Mouse (Mus musculus) MEL (cell line): ENCODE results near the gene Pga5. TPM values are rescaled to one million over a fixed set of nuclear protein-coding genes. Genes with fewer than 3 reads are reported as not detected.

Experiments
- DNase-seq: peaks from one replicate; pipeline ENCODE4 v3.0.0; 2011; ENCODE audit warnings: low read depth, low spot score
- H3K27ac ChIP-seq: 2 replicates; pipeline ENCODE4 v1.5.1; 2012; ENCODE audit warnings: low read depth, mild to moderate bottlenecking, control low read depth, low read length, moderate library complexity; ENCODE audit not compliant: control insufficient read depth
- H3K27me3 ChIP-seq, 2 experiments: fragments of 150-350 bp in 1 of 2; sonication (generic) in 1 of 2; 2 replicates each; pipeline ENCODE4 v1.6.1; 2012; ENCODE audit warnings: low read length in 2 of 2, mild to moderate bottlenecking in 2 of 2, improper control_type of control experiment in 1 of 2, moderate library complexity in 1 of 2; ENCODE audit not compliant: insufficient read depth in 2 of 2, control insufficient read depth in 1 of 2
- H3K36me3 ChIP-seq, 2 experiments: 2 replicates each; pipeline ENCODE4 v1.6.1; 2012 to 2014; ENCODE audit warnings: low read length in 2 of 2, improper control_type of control experiment in 1 of 2, inconsistent platforms in 1 of 2, mild to moderate bottlenecking in 1 of 2; ENCODE audit not compliant: insufficient read depth in 2 of 2, control insufficient read depth in 1 of 2
- H3K4me1 ChIP-seq, 2 experiments: fragments of 150-350 bp in 1 of 2; sonication (generic) in 1 of 2; 2 replicates each; pipeline ENCODE4 v1.6.1; 2012; ENCODE audit warnings: low read length in 2 of 2, improper control_type of control experiment in 1 of 2, mild to moderate bottlenecking in 1 of 2; ENCODE audit not compliant: insufficient read depth in 2 of 2, control insufficient read depth in 1 of 2
- H3K4me3 ChIP-seq, 2 experiments: fragments of 150-350 bp in 1 of 2; sonication (generic) in 1 of 2; 2 replicates each; pipeline ENCODE4 v1.5.1; 2012; ENCODE audit warnings: low read depth in 2 of 2, low read length in 2 of 2, mild to moderate bottlenecking in 2 of 2, moderate library complexity in 2 of 2, control low read depth in 1 of 2, improper control_type of control experiment in 1 of 2; ENCODE audit not compliant: control insufficient read depth in 1 of 2, insufficient read depth in 1 of 2
- H3K79me2 ChIP-seq: 2 replicates; pipeline ENCODE4 v1.6.1; 2012; ENCODE audit warnings: mild to moderate bottlenecking, low read length, moderate library complexity; ENCODE audit not compliant: control insufficient read depth, poor library complexity, insufficient read depth
- H3K9ac ChIP-seq: 2 replicates; pipeline ENCODE4 v1.6.1; 2012; ENCODE audit warnings: low read depth, mild to moderate bottlenecking, control low read depth, low read length, moderate library complexity; ENCODE audit not compliant: control insufficient read depth, poor library complexity, severe bottlenecking
- H3K9me3 ChIP-seq: fragments of 150-350 bp; sonication (generic); replicated peaks from 2 replicates; pipeline ENCODE4 v1.6.1; 2012; ENCODE audit warnings: mild to moderate bottlenecking, low read length, improper control_type of control experiment, moderate library complexity; ENCODE audit not compliant: insufficient read depth
- CHD2 ChIP-seq: IDR thresholded peaks from 2 replicates; pipeline ENCODE4 v1.6.1; 2011; ENCODE audit warnings: low read length, improper control_type of control experiment
- ELF1 ChIP-seq: IDR thresholded peaks from 2 replicates; pipeline ENCODE4 v1.6.1; 2014; ENCODE audit warnings: low read depth, mild to moderate bottlenecking, inconsistent platforms, low read length, improper control_type of control experiment, moderate library complexity
- ETS1 ChIP-seq: IDR thresholded peaks from 2 replicates; pipeline ENCODE4 v1.6.1; 2012; ENCODE audit warnings: low read depth, mild to moderate bottlenecking, inconsistent platforms, low read length, improper control_type of control experiment, moderate library complexity
- GABPA ChIP-seq: IDR thresholded peaks from 2 replicates; pipeline ENCODE4 v1.6.1; 2012; ENCODE audit warnings: low read depth, mild to moderate bottlenecking, inconsistent platforms, low read length, improper control_type of control experiment, moderate library complexity
- GATA1 ChIP-seq: IDR thresholded peaks from 2 replicates; pipeline ENCODE4 v1.6.1; 2011; ENCODE audit warnings: low read depth, low read length, improper control_type of control experiment
- HCFC1 ChIP-seq: IDR thresholded peaks from 2 replicates; pipeline ENCODE4 v1.6.1; 2012; ENCODE audit warnings: low read depth, mild to moderate bottlenecking, inconsistent platforms, low read length, improper control_type of control experiment, moderate library complexity
- JUND ChIP-seq: IDR thresholded peaks from 2 replicates; pipeline ENCODE4 v1.6.1; 2011; ENCODE audit warnings: low read depth, mild to moderate bottlenecking, improper control_type of control experiment, low read length
- KAT2A ChIP-seq: conservative IDR thresholded peaks from 2 replicates; pipeline ENCODE4 v1.6.1; 2012; ENCODE audit warnings: low read depth, low read length, improper control_type of control experiment, inconsistent platforms
- MAFK ChIP-seq: IDR thresholded peaks from 2 replicates; pipeline ENCODE4 v1.6.1; 2011; ENCODE audit warnings: low read depth, mild to moderate bottlenecking, low read length, improper control_type of control experiment, borderline replicate concordance
- MYB ChIP-seq: IDR thresholded peaks from 2 replicates; pipeline ENCODE4 v1.6.1; 2011; ENCODE audit warnings: mild to moderate bottlenecking, low read depth, low read length, improper control_type of control experiment
- POLR2AphosphoS2 ChIP-seq: IDR thresholded peaks from 2 replicates; pipeline ENCODE4 v1.6.1; 2011; ENCODE audit warnings: low read length, improper control_type of control experiment
- RAD21 ChIP-seq: IDR thresholded peaks from 2 replicates; pipeline ENCODE4 v1.6.1; 2011; ENCODE audit warnings: mild to moderate bottlenecking, low read depth, low read length, improper control_type of control experiment
- RCOR1 ChIP-seq: IDR thresholded peaks from 2 replicates; pipeline ENCODE4 v1.6.1; 2012; ENCODE audit warnings: low read depth, mild to moderate bottlenecking, inconsistent platforms, low read length, improper control_type of control experiment
- SIN3A ChIP-seq: IDR thresholded peaks from 2 replicates; pipeline ENCODE4 v1.6.1; 2012; ENCODE audit warnings: low read length, improper control_type of control experiment, inconsistent platforms
- SMC3 ChIP-seq: IDR thresholded peaks from 2 replicates; pipeline ENCODE4 v1.6.1; 2011; ENCODE audit warnings: low read depth, low read length, improper control_type of control experiment
- TAL1 ChIP-seq: IDR thresholded peaks from 2 replicates; pipeline ENCODE4 v1.6.1; 2012; ENCODE audit warnings: mild to moderate bottlenecking, inconsistent platforms, low read length, moderate library complexity, mixed read lengths
- TCF12 ChIP-seq: IDR thresholded peaks from 2 replicates; pipeline ENCODE4 v1.6.1; 2014; ENCODE audit warnings: low read depth, mild to moderate bottlenecking, inconsistent platforms, low read length, improper control_type of control experiment, moderate library complexity
- UBTF ChIP-seq: IDR thresholded peaks from 2 replicates; pipeline ENCODE4 v1.6.1; 2012; ENCODE audit warnings: low read depth, mild to moderate bottlenecking, inconsistent platforms, low read length, improper control_type of control experiment, moderate library complexity, borderline replicate concordance; ENCODE audit not compliant: insufficient read depth
- ZC3H11A ChIP-seq: IDR thresholded peaks from 2 replicates; pipeline ENCODE4 v1.6.1; 2012; ENCODE audit warnings: low read depth, mild to moderate bottlenecking, inconsistent platforms, low read length, improper control_type of control experiment
- ZNF384 ChIP-seq: IDR thresholded peaks from 2 replicates; pipeline ENCODE4 v1.6.1; 2012; ENCODE audit warnings: low read depth, mild to moderate bottlenecking, inconsistent platforms, low read length, improper control_type of control experiment
- polyA plus RNA-seq, 2 experiments: library from polyadenylated mRNA; stranded (reverse) in 1 of 2; unstranded in 1 of 2; fragments of >175 nt in 1 of 2; fragments of >200 nt in 1 of 2; gene quantifications; 2 replicates each; pipeline versions ENCODE4 v1.2.1 to v1.2.4; 2012; ENCODE audit warnings: low replicate concordance in 2 of 2, low read depth in 1 of 2; ENCODE audit not compliant: insufficient read length in 2 of 2, insufficient read depth in 1 of 2, missing spikeins in 1 of 2
- total RNA-seq: library from RNA; depleted of rRNA; stranded (reverse); fragments of 300-350 nt; gene quantifications from 2 replicates; pipeline ENCODE4 v1.2.3, GENCODE M21; 2012

The Pga5 gene
- total and polyA plus RNA-seq, 3 experiments, result not detected

- H3K36me3 ChIP-seq, result peaks cover 0 to 8% of the 10 kb centered on the region in 2 experiments; a peak in 2 of 4 replicates
- no peaks in the 10 kb centered on the region for H3K79me2 ChIP-seq
- no peak for TF ChIP-seq RCOR1
- no peak for TF ChIP-seq MYB
- no peak for TF ChIP-seq GATA1
- no peak for TF ChIP-seq ETS1
- no peak for TF ChIP-seq SIN3A
- TF ChIP-seq MAFK, result no peak
- TF ChIP-seq KAT2A, result no peak
- no peak for TF ChIP-seq UBTF
- no peak for TF ChIP-seq RAD21
- TF ChIP-seq JUND, result no peak
- no peak for TF ChIP-seq GABPA
- TF ChIP-seq POLR2AphosphoS2, result no peak
- no peak for TF ChIP-seq ZC3H11A
- TF ChIP-seq ZNF384, result no peak
- TF ChIP-seq TCF12, result no peak
- no peak for DNase-seq
- H3K27me3 ChIP-seq, result no peaks in the 10 kb centered on the region; a peak in 1 of 4 replicates
- H3K4me1 ChIP-seq, result peaks cover 0 to 10% of the 10 kb centered on the region in 2 experiments; a peak in 2 of 4 replicates
- H3K9ac ChIP-seq, result no peak overlapping the region
- H3K4me3 ChIP-seq, result no peak overlapping the region
- H3K27ac ChIP-seq, result no peak overlapping the region
- no peaks in the 10 kb centered on the region for H3K9me3 ChIP-seq
These were observed 4.6 kb downstream of the Pga5 start for GRCm38 (mm10) chr19:10673275-10673674.

- Histone ChIP-seq H3K4me3 (no peak overlapping the region), H3K9ac (no peak overlapping the region), H3K9me3 (no peaks in the 10 kb centered on the region), H3K27me3 (no peaks in the 10 kb centered on the region; a peak in 1 of 4 replicates), H3K36me3 (no peaks in the 10 kb centered on the region), H3K79me2 (no peaks in the 10 kb centered on the region), H3K27ac (no peak overlapping the region)
- no peak for DNase-seq
- TF ChIP-seq RCOR1, result no peak
- no peak for TF ChIP-seq ELF1
- TF ChIP-seq HCFC1, result no peak
- TF ChIP-seq TAL1, result no peak
- no peak for TF ChIP-seq ZC3H11A
- TF ChIP-seq CHD2, result no peak
- TF ChIP-seq MYB, result no peak
- TF ChIP-seq POLR2AphosphoS2, result no peak
- no peak for TF ChIP-seq SMC3
- TF ChIP-seq, all 39 proteins: peak for 0
- no peaks in the 10 kb centered on the region for H3K4me1 ChIP-seq
These were observed 5.9 kb downstream of the Pga5 start for GRCm38 (mm10) chr19:10671854-10672417.
